Mouse (Mus musculus) embryonic facial prominence, embryonic 12.5 days (tissue): ENCODE data around the gene Hmcn1. TPM values are rescaled to one million over a fixed set of nuclear protein-coding genes. Genes with fewer than 3 reads are reported as not detected.

ENCODE experiments used
- ATAC-seq: fragments of 200-750 bp; cut with Nextera tagmentation; 2 replicates; pipeline ENCODE4 v1.8.0; 2017; ENCODE audit not compliant: insufficient number of reproducible peaks, insufficient read depth, low FRiP score, low TSS enrichment
- H3K27ac ChIP-seq: fragments of 300-500 bp; sonication (generic); 2 replicates; pipeline ENCODE4 v1.5.1; 2016; ENCODE audit warnings: mild to moderate bottlenecking
- H3K27me3 ChIP-seq: fragments of 300-500 bp; sonication (generic); 2 replicates; pipeline ENCODE4 v1.6.1; 2016; ENCODE audit warnings: mild to moderate bottlenecking, moderate library complexity
- H3K36me3 ChIP-seq: fragments of 300-500 bp; sonication (generic); 2 replicates; pipeline ENCODE4 v1.6.1; 2016; ENCODE audit warnings: mild to moderate bottlenecking
- H3K4me1 ChIP-seq: fragments of 300-500 bp; sonication (generic); 2 replicates; pipeline ENCODE4 v1.6.1; 2016
- H3K4me2 ChIP-seq: fragments of 300-500 bp; sonication (generic); replicated peaks from 2 replicates; pipeline ENCODE4 v1.6.1; 2016; ENCODE audit warnings: mild to moderate bottlenecking, moderate library complexity
- H3K4me3 ChIP-seq: fragments of 300-500 bp; sonication (generic); 2 replicates; pipeline ENCODE4 v1.5.1; 2016; ENCODE audit warnings: mild to moderate bottlenecking
- H3K9ac ChIP-seq: fragments of 300-500 bp; sonication (generic); 2 replicates; pipeline ENCODE4 v1.6.1; 2016; ENCODE audit warnings: mild to moderate bottlenecking, moderate library complexity
- H3K9me3 ChIP-seq: fragments of 300-500 bp; sonication (generic); 2 replicates; pipeline ENCODE4 v1.6.1; 2016; ENCODE audit warnings: mild to moderate bottlenecking, moderate library complexity
- whole genome bisulfite sequencing: fragments of 180-500 bp; shearing (Covaris S2); methylation state at CpG from one replicate; pipeline ENCODE4 v1.1.7; 2016; 5-methylcytosine and 5-hydroxymethylcytosine counted together
- polyA plus RNA-seq: library from polyadenylated mRNA; unstranded; fragments of >200 nt; fragmentation: Nextera tagmentation; extraction: Ambion mirVana; gene quantifications from 2 replicates; pipeline ENCODE4 v1.2.1, GENCODE M21; 2016

The Hmcn1 gene
- polyA plus RNA-seq, 1 experiment from 2014 or later, result 30.1 TPM

- 78% methylated on average over 19 of the region's 19 CpGs for WGBS
- no peak overlapping the region for H3K4me2 ChIP-seq
- H3K36me3 ChIP-seq, result no peaks in the 10 kb centered on the region
- H3K4me3 ChIP-seq, result no peak overlapping the region
- no peak overlapping the region for H3K27ac ChIP-seq
- no peak overlapping the region for H3K9ac ChIP-seq
- no peaks in the 10 kb centered on the region for H3K9me3 ChIP-seq
- H3K4me1 ChIP-seq, result no peaks in the 10 kb centered on the region
- no peak for ATAC-seq
- no peaks in the 10 kb centered on the region for H3K27me3 ChIP-seq
These were observed 32.0 kb upstream of the Hmcn1 start for GRCm38 (mm10) chr1:151025049-151025773.

- H3K4me2 ChIP-seq, result no peak overlapping the region
These were observed 26.1 kb upstream of the Hmcn1 start for GRCm38 (mm10) chr1:151019273-151019890.

GRCm38 (mm10) chr1:151011056-151011455, 17.8 kb upstream of the Hmcn1 start:
- Histone ChIP-seq H3K27ac (no peak overlapping the region), H3K4me2 (no peak overlapping the region), H3K27me3 (no peaks in the 10 kb centered on the region), H3K9me3 (no peaks in the 10 kb centered on the region), H3K9ac (no peak overlapping the region), H3K4me1 (peaks cover 18% of the 10 kb centered on the region; the same call in 1 of the 2 replicates), H3K4me3 (no peak overlapping the region), H3K36me3 (no peaks in the 10 kb centered on the region)
- WGBS, result 29% methylated on average over 7 of the region's 7 CpGs
- no peak for ATAC-seq

More at GRCm38 (mm10) chr1:151019273-151019890, 26.1 kb upstream of the Hmcn1 start:
- no peaks in the 10 kb centered on the region for H3K27me3 ChIP-seq
- H3K9me3 ChIP-seq, result no peaks in the 10 kb centered on the region
- H3K27ac ChIP-seq, result no peak overlapping the region
- no peak for ATAC-seq
- no peak overlapping the region for H3K9ac ChIP-seq
- WGBS, result 78% methylated on average over 2 of the region's 2 CpGs
- no peaks in the 10 kb centered on the region for H3K36me3 ChIP-seq
- H3K4me3 ChIP-seq, result no peak overlapping the region
- H3K4me1 ChIP-seq, result no peaks in the 10 kb centered on the region

GRCm38 (mm10) chr1:151009115-151009797, 16.0 kb upstream of the Hmcn1 start:
- no peaks in the 10 kb centered on the region for H3K36me3 ChIP-seq
- H3K9me3 ChIP-seq, result no peaks in the 10 kb centered on the region
- no peak overlapping the region for H3K27ac ChIP-seq
- H3K4me2 ChIP-seq, result no peak overlapping the region
- WGBS, result 25% methylated on average over 6 of the region's 6 CpGs
- no peak overlapping the region for H3K9ac ChIP-seq
- no peak for ATAC-seq
- no peak overlapping the region for H3K4me3 ChIP-seq
- H3K4me1 ChIP-seq, result peaks cover 18% of the 10 kb centered on the region; the same call in 1 of the 2 replicates
- H3K27me3 ChIP-seq, result no peaks in the 10 kb centered on the region

- H3K9ac ChIP-seq, result no peak overlapping the region
- H3K27ac ChIP-seq, result peak overlapping the region; percentile 55; the same call in 1 of the 2 replicates
- 28% methylated on average over 4 of the region's 4 CpGs for WGBS
- peaks cover 18% of the 10 kb centered on the region; the same call in 1 of the 2 replicates for H3K4me1 ChIP-seq
- ATAC-seq, result no peak
- H3K9me3 ChIP-seq, result no peaks in the 10 kb centered on the region
- no peak overlapping the region for H3K4me2 ChIP-seq
- no peaks in the 10 kb centered on the region for H3K36me3 ChIP-seq
- no peaks in the 10 kb centered on the region for H3K27me3 ChIP-seq
- no peak overlapping the region for H3K4me3 ChIP-seq
These were observed 14.5 kb upstream of the Hmcn1 start for GRCm38 (mm10) chr1:151007747-151008146.

GRCm38 (mm10) chr1:151004007-151004406, 10.8 kb upstream of the Hmcn1 start:
- Histone ChIP-seq H3K4me1 (peaks cover 30% of the 10 kb centered on the region), H3K4me3 (no peak overlapping the region), H3K27me3 (no peaks in the 10 kb centered on the region), H3K9me3 (no peaks in the 10 kb centered on the region), H3K27ac (no peak overlapping the region), H3K9ac (no peak overlapping the region), H3K36me3 (no peaks in the 10 kb centered on the region), H3K4me2 (no peak overlapping the region)
- no peak for ATAC-seq
- WGBS, result 61% methylated on average over 5 of the region's 5 CpGs

- WGBS, result 75% methylated on average over 8 of the region's 8 CpGs
- ATAC-seq, result no peak
These were observed 8.7 kb upstream of the Hmcn1 start for GRCm38 (mm10) chr1:151001868-151002428.

GRCm38 (mm10) chr1:151000714-151001113, 7.5 kb upstream of the Hmcn1 start:
- no peak for ATAC-seq
- Histone ChIP-seq H3K4me2 (no peak overlapping the region), H3K36me3 (no peaks in the 10 kb centered on the region), H3K9me3 (no peaks in the 10 kb centered on the region), H3K27me3 (no peaks in the 10 kb centered on the region), H3K4me1 (peaks cover 15% of the 10 kb centered on the region), H3K4me3 (no peak overlapping the region), H3K9ac (no peak overlapping the region), H3K27ac (peak overlapping the region; percentile 41; the same call in 1 of the 2 replicates)
- WGBS, result 61% methylated on average over 13 of the region's 13 CpGs

More at GRCm38 (mm10) chr1:151001868-151002428, 8.7 kb upstream of the Hmcn1 start:
- H3K27ac ChIP-seq, result no peak overlapping the region
- H3K4me3 ChIP-seq, result no peak overlapping the region
- H3K27me3 ChIP-seq, result no peaks in the 10 kb centered on the region
- no peaks in the 10 kb centered on the region for H3K36me3 ChIP-seq
- H3K9me3 ChIP-seq, result no peaks in the 10 kb centered on the region
- no peak overlapping the region for H3K4me2 ChIP-seq
- peaks cover 20% of the 10 kb centered on the region for H3K4me1 ChIP-seq
- no peak overlapping the region for H3K9ac ChIP-seq

- WGBS, result 43% methylated on average over 2 of the region's 2 CpGs
- H3K9me3 ChIP-seq, result no peaks in the 10 kb centered on the region
- no peak overlapping the region for H3K27ac ChIP-seq
- H3K9ac ChIP-seq, result no peak overlapping the region
- no peaks in the 10 kb centered on the region for H3K36me3 ChIP-seq
- no peaks in the 10 kb centered on the region for H3K27me3 ChIP-seq
- H3K4me2 ChIP-seq, result no peak overlapping the region
- no peak overlapping the region for H3K4me3 ChIP-seq
- H3K4me1 ChIP-seq, result peaks cover 9% of the 10 kb centered on the region
- no peak for ATAC-seq
These were observed 1.4 kb upstream of the Hmcn1 start for GRCm38 (mm10) chr1:150994612-150995011.

- no peak for ATAC-seq
- peak overlapping the region; percentile 91 for H3K27ac ChIP-seq
- 0% methylated on average over 6 of the region's 6 CpGs for WGBS
These were observed 499 bp downstream of the Hmcn1 start for GRCm38 (mm10) chr1:150992711-150993161.

GRCm38 (mm10) chr1:150991745-150992554, 1.3 kb downstream of the Hmcn1 start:
- WGBS, result 2% methylated on average over 10 of the region's 10 CpGs
- H3K27me3 ChIP-seq, result no peaks in the 10 kb centered on the region
- peak overlapping the region; percentile 91 for H3K27ac ChIP-seq
- no peaks in the 10 kb centered on the region for H3K36me3 ChIP-seq
- H3K4me1 ChIP-seq, result peaks cover 9% of the 10 kb centered on the region
- ATAC-seq, result peak; percentile 62; the same call in 1 of the 2 replicates
- peak overlapping the region; percentile 76 for H3K9ac ChIP-seq
- peak overlapping the region; percentile 57 for H3K4me3 ChIP-seq
- H3K4me2 ChIP-seq, result peak overlapping the region; percentile 67
- H3K9me3 ChIP-seq, result no peaks in the 10 kb centered on the region

More at GRCm38 (mm10) chr1:150992711-150993161, 499 bp downstream of the Hmcn1 start:
- peaks cover 9% of the 10 kb centered on the region for H3K4me1 ChIP-seq
- H3K36me3 ChIP-seq, result no peaks in the 10 kb centered on the region
- H3K4me3 ChIP-seq, result peak overlapping the region; percentile 57
- H3K9me3 ChIP-seq, result no peaks in the 10 kb centered on the region
- H3K9ac ChIP-seq, result peak overlapping the region; percentile 76
- no peaks in the 10 kb centered on the region for H3K27me3 ChIP-seq
- H3K4me2 ChIP-seq, result peak overlapping the region; percentile 67
